In genomic region chr15:64520568-64520967, GRCm38 (mm10) we compare ENCODE assay signal across 23 mouse cellular contexts.
DNase-seq lines count a peak whose midpoint lies in the region; TF ChIP-seq lines count a peak whose summit lies in the region.
"Had no signal": no experiment of that assay in that cellular context is flagged by ENCODE, and none has a peak within 500 bp of the region (broad histone marks: within the 10 kb centered on the region; RNA-seq: fewer than 3 reads in every experiment).

No protein-coding gene starts in this region.

- H3K4me3 ChIP-seq in myocyte: no peak overlapping the region
- H3K4me3 ChIP-seq: embryonic facial prominence, embryonic 13.5 days; embryonic facial prominence, embryonic 15.5 days; forebrain, embryonic 13.5 days; forebrain, embryonic 15.5 days had no signal

- TF ChIP-seq POLR2A in myocyte (IDR thresholded peaks at IDR 0.05; ENCODE audit: insufficient read length, low read depth): no peak

- H3K4me2 ChIP-seq in myocyte (ENCODE audit: low read depth): peak overlapping the region; percentile 25
- H3K4me2 ChIP-seq: embryonic facial prominence, embryonic 13.5 days; embryonic facial prominence, embryonic 15.5 days; forebrain, embryonic 13.5 days; forebrain, embryonic 15.5 days had no signal

- DNase-seq in adrenal gland, adult 2 months: peak; percentile 17
- DNase-seq in adrenal gland, postnatal 10 days: no peak
- peak; percentile 82 for DNase-seq in 3T3-L1 (ENCODE audit: low read depth, low spot score)
- DNase-seq in NIH3T3 (ENCODE audit: low read depth): peak; percentile 58
- no peak for DNase-seq in cerebellum, adult 18-20 months
- DNase-seq in lung, postnatal 10 days: no peak
- DNase-seq: adrenal gland, postnatal 14 days; adrenal gland, postnatal 36 days; cerebellum, adult 11-12 months; cerebellum, adult 8-10 months; cerebellum, adult 9-11 months; cerebellum, postnatal 14 days; cerebellum, postnatal 36 days; embryo, embryonic 11 days; forebrain, postnatal 0 days had no signal

- no peaks in the 10 kb centered on the region for H3K79me2 ChIP-seq in myocyte (ENCODE audit: control insufficient read depth, insufficient read depth)

- no peaks in the 10 kb centered on the region for H3K27me3 ChIP-seq in myocyte (ENCODE audit: control insufficient read depth, insufficient read depth, insufficient read length)
- H3K27me3 ChIP-seq: CH12.LX; embryonic facial prominence, embryonic 13.5 days; embryonic facial prominence, embryonic 15.5 days; forebrain, embryonic 13.5 days; forebrain, embryonic 15.5 days; Patski had no signal

- H3K36me3 ChIP-seq in myocyte (ENCODE audit: control insufficient read depth, insufficient read depth): no peaks in the 10 kb centered on the region
- H3K36me3 ChIP-seq: embryonic facial prominence, embryonic 13.5 days; embryonic facial prominence, embryonic 15.5 days; forebrain, embryonic 15.5 days; G1E had no signal

- H3ac ChIP-seq in myocyte (ENCODE audit: control insufficient read depth, insufficient read length): no peak overlapping the region

TF ChIP-seq in myocyte, 11 proteins besides CTCF, POLR2A, EP300 and RAD21:
- TF ChIP-seq TCF12 (IDR thresholded peaks at IDR 0.05; ENCODE audit: insufficient read depth, poor library complexity, severe bottlenecking) (no peak), MAX (IDR thresholded peaks at IDR 0.05; ENCODE audit: low read depth) (peak; percentile 48)
TF ChIP-seq in myocyte: peak in this region for 1.

Comparison
In these comparisons a context has a peak if more than half of its experiments do, and no peak if none do; other contexts are left out.
1. DNase-seq: peak in adrenal gland, adult 2 months (single experiment), 3T3-L1 (single experiment) and NIH3T3 (single experiment); none in adrenal gland, postnatal 10 days (single experiment), cerebellum, adult 18-20 months (0 of 2) and lung, postnatal 10 days (single experiment).